Mouse (Mus musculus): ENCODE results near the gene Zfyve9. TPM values are rescaled to one million over a fixed set of nuclear protein-coding genes. Genes with fewer than 3 reads are reported as not detected.
"Not testable (repeated sequence)": the region's sequence is repeated elsewhere in the genome, so short reads cannot be mapped to it uniquely, and the experiment has no call there.

Gene Zfyve9
- polyA plus RNA-seq, 1 experiment from 2014 or later = 5.2 TPM

DNA sequence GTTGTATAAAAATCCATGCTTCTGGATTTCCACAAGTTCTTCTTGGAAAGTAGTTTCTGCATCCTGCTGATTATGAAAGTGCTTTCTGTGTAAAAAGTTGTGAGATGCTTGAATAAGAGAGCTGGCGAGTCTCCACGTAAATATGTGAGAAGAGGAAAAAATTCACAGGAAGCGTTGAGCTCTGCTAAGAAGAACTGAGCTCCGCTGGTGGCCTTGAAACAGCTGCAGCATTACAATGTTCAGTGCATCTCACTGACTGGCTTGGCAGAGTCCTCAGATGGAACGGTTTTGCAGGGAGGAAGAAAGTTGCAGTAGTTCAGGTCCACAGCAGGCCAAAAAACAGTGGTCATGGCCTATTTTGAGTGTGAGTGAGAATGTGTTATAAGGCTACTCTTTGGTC is 72.4 kb downstream of the Zfyve9 start:
- ATAC-seq (ENCODE audit: low FRiP score, low read depth) = no peak

DNA sequence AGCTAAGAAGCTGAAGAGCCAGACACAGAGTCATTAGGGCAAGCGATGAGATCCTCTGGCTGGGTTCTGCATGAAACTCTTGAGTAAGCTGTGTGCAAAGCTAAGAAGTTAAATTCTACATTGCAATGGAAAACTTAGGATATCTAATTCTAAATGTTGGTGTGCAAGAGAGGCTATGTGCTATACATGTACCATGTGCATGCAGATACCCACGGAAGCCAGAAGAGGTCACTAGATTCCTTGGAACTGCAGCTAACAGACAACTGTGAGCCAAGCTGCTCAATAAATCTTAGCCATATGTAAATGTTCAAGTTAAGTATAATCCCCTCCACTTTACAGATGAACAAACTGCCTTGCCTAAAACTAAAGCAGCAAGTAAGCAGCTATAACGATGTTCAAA is 83.7 kb downstream of the Zfyve9 start:
- H3K27me3 ChIP-seq = no peaks in the 10 kb centered on the region
- H3K4me1 ChIP-seq (replicated peaks) = no peaks in the 10 kb centered on the region
- no peak overlapping the region for H3K27ac ChIP-seq (replicated peaks)
- H3K4me2 ChIP-seq = no peak overlapping the region
- no peak overlapping the region for H3K4me3 ChIP-seq
- H3K36me3 ChIP-seq = peaks cover 5% of the 10 kb centered on the region; the same call in 1 of the 2 replicates
- no peak overlapping the region for H3K9ac ChIP-seq
- H3K9me3 ChIP-seq = no peaks in the 10 kb centered on the region
- ATAC-seq (ENCODE audit: low FRiP score, low read depth) = no peak
- 53% methylated on average over 3 of the region's 3 CpGs for whole genome bisulfite sequencing

More for the DNA sequence above, 72.4 kb downstream of the Zfyve9 start:
- no peak overlapping the region for H3K4me2 ChIP-seq
- no peak overlapping the region for H3K9ac ChIP-seq
- H3K4me1 ChIP-seq (replicated peaks) = no peaks in the 10 kb centered on the region
- H3K27me3 ChIP-seq = no peaks in the 10 kb centered on the region
- no peak overlapping the region for H3K27ac ChIP-seq (replicated peaks)
- no peak overlapping the region for H3K4me3 ChIP-seq
- H3K36me3 ChIP-seq = no peaks in the 10 kb centered on the region
- WGBS = 79% methylated on average over 5 of the region's 5 CpGs
- H3K9me3 ChIP-seq = no peaks in the 10 kb centered on the region

DNA sequence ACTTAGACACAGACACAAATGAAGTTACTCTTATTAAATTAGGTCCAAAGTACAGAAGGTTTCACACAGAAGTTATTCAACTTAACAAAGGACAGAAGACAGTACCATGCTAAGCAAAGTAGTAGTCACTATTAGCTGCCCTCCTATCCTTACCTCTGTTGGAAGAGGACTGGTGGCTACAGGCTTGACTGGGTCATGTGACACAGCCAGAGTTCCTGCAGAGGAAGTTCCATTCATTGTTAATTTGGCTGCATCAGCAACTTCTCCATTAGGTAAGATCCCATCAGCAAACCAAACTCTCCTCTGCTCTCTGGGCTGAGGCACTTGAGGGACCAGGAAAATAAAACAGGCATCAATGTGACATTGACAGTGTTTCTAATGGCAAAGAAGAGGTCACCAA is 89.1 kb downstream of the Zfyve9 start:
- H3K9ac ChIP-seq = no peak overlapping the region
- H3K27me3 ChIP-seq = no peaks in the 10 kb centered on the region
- no peak overlapping the region for H3K27ac ChIP-seq (replicated peaks)
- H3K4me2 ChIP-seq = no peak overlapping the region
- H3K9me3 ChIP-seq = no peaks in the 10 kb centered on the region
- peaks cover 15% of the 10 kb centered on the region for H3K36me3 ChIP-seq
- no peak for ATAC-seq (ENCODE audit: low FRiP score, low read depth)
- H3K4me1 ChIP-seq (replicated peaks) = no peaks in the 10 kb centered on the region
- no peak overlapping the region for H3K4me3 ChIP-seq

GRCm38 (mm10) chr4:108690479-108690878 is 90.1 kb downstream of the Zfyve9 start:
- Histone ChIP-seq H3K4me3 (no peak overlapping the region), H3K27me3 (no peaks in the 10 kb centered on the region), H3K9me3 (no peaks in the 10 kb centered on the region), H3K27ac (replicated peaks) (no peak overlapping the region), H3K4me2 (no peak overlapping the region), H3K4me1 (replicated peaks) (no peaks in the 10 kb centered on the region), H3K9ac (no peak overlapping the region), H3K36me3 (peaks cover 15% of the 10 kb centered on the region)
- ATAC-seq (ENCODE audit: low FRiP score, low read depth) = no peak
- 98% methylated on average over 3 of the region's 3 CpGs for WGBS

GRCm38 (mm10) chr4:108687098-108687497 is 93.5 kb downstream of the Zfyve9 start:
- ATAC-seq (ENCODE audit: low FRiP score, low read depth) = not testable (repeated sequence)

GRCm38 (mm10) chr4:108686156-108686555 is 94.4 kb downstream of the Zfyve9 start:
- peaks cover 18% of the 10 kb centered on the region for H3K36me3 ChIP-seq
- no peaks in the 10 kb centered on the region for H3K27me3 ChIP-seq
- H3K9me3 ChIP-seq = no peaks in the 10 kb centered on the region
- no peak overlapping the region for H3K4me3 ChIP-seq
- no peak overlapping the region for H3K4me2 ChIP-seq
- no peak for ATAC-seq (ENCODE audit: low FRiP score, low read depth)
- WGBS = 57% methylated on average over 3 of the region's 3 CpGs
- H3K9ac ChIP-seq = no peak overlapping the region
- H3K27ac ChIP-seq (replicated peaks) = no peak overlapping the region
- no peaks in the 10 kb centered on the region for H3K4me1 ChIP-seq (replicated peaks)

More at GRCm38 (mm10) chr4:108687098-108687497, 93.5 kb downstream of the Zfyve9 start:
- not testable (repeated sequence) for H3K27ac ChIP-seq (replicated peaks); H3K4me2 ChIP-seq; H3K4me1 ChIP-seq (replicated peaks); H3K27me3 ChIP-seq; H3K9me3 ChIP-seq; H3K4me3 ChIP-seq; H3K9ac ChIP-seq
- peaks cover 15% of the 10 kb centered on the region for H3K36me3 ChIP-seq
- 95% methylated on average over 6 of the region's 7 CpGs for WGBS

GRCm38 (mm10) chr4:108664407-108664806 is 116.2 kb downstream of the Zfyve9 start:
- ATAC-seq (ENCODE audit: low FRiP score, low read depth) = no peak
- Histone ChIP-seq H3K27ac (replicated peaks) (no peak overlapping the region), H3K4me3 (no peak overlapping the region), H3K4me1 (replicated peaks) (no peaks in the 10 kb centered on the region), H3K27me3 (no peaks in the 10 kb centered on the region), H3K36me3 (peaks cover 26% of the 10 kb centered on the region), H3K9ac (no peak overlapping the region), H3K9me3 (no peaks in the 10 kb centered on the region), H3K4me2 (no peak overlapping the region)
- 73% methylated on average over 2 of the region's 2 CpGs for whole genome bisulfite sequencing

- H3K27me3 ChIP-seq = no peaks in the 10 kb centered on the region
- no peak overlapping the region for H3K9ac ChIP-seq
- WGBS = 79% methylated on average over 5 of the region's 5 CpGs
- H3K4me3 ChIP-seq = no peak overlapping the region
- H3K4me2 ChIP-seq = no peak overlapping the region
- H3K4me1 ChIP-seq (replicated peaks) = no peaks in the 10 kb centered on the region
- H3K9me3 ChIP-seq = no peaks in the 10 kb centered on the region
- ATAC-seq (ENCODE audit: low FRiP score, low read depth) = no peak
- H3K36me3 ChIP-seq = peaks cover 57% of the 10 kb centered on the region
- no peak overlapping the region for H3K27ac ChIP-seq (replicated peaks)
These were observed 141.8 kb downstream of the Zfyve9 start for GRCm38 (mm10) chr4:108638752-108639151.

- H3K9ac ChIP-seq = no peak overlapping the region
- H3K36me3 ChIP-seq = peaks cover 59% of the 10 kb centered on the region
- H3K4me1 ChIP-seq (replicated peaks) = no peaks in the 10 kb centered on the region
- no peak overlapping the region for H3K27ac ChIP-seq (replicated peaks)
- H3K9me3 ChIP-seq = no peaks in the 10 kb centered on the region
- no peak for ATAC-seq (ENCODE audit: low FRiP score, low read depth)
- no peak overlapping the region for H3K4me2 ChIP-seq
- H3K27me3 ChIP-seq = no peaks in the 10 kb centered on the region
- H3K4me3 ChIP-seq = no peak overlapping the region
- 89% methylated on average over 3 of the region's 3 CpGs for WGBS
These were observed 142.9 kb downstream of the Zfyve9 start for GRCm38 (mm10) chr4:108637721-108638120.

DNA sequence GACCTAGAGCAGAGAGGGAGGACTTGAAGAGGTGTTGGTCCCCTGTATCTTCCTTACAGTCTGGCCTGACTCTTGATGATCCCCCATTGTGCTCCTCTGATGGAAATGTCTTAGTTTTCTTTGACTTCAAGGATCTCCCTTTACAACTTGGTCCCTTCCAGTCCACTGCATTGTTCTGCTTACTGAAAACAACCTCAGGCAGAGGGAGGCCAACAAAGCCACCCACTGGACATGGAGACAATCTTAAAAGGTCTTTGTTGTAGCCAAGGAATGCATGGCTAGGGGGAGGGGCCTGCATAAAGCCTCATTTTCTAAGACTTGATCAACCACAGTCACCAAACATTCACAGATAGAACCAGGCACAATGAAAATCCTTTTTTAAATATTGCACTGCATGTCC is 145.5 kb downstream of the Zfyve9 start:
- no peak overlapping the region for H3K27ac ChIP-seq (replicated peaks)
- no peak overlapping the region for H3K4me3 ChIP-seq
- H3K9me3 ChIP-seq = no peaks in the 10 kb centered on the region
- peaks cover 61% of the 10 kb centered on the region for H3K36me3 ChIP-seq
- H3K27me3 ChIP-seq = no peaks in the 10 kb centered on the region
- H3K4me2 ChIP-seq = no peak overlapping the region
- no peak overlapping the region for H3K9ac ChIP-seq
- H3K4me1 ChIP-seq (replicated peaks) = no peaks in the 10 kb centered on the region
- ATAC-seq (ENCODE audit: low FRiP score, low read depth) = no peak

- no peak overlapping the region for H3K9ac ChIP-seq
- no peaks in the 10 kb centered on the region for H3K4me1 ChIP-seq (replicated peaks)
- peaks cover 65% of the 10 kb centered on the region for H3K36me3 ChIP-seq
- H3K27ac ChIP-seq (replicated peaks) = no peak overlapping the region
- WGBS = 41% methylated on average over 4 of the region's 4 CpGs
- H3K4me3 ChIP-seq = no peak overlapping the region
- ATAC-seq (ENCODE audit: low FRiP score, low read depth) = no peak
- H3K9me3 ChIP-seq = no peaks in the 10 kb centered on the region
- H3K4me2 ChIP-seq = no peak overlapping the region
- no peaks in the 10 kb centered on the region for H3K27me3 ChIP-seq
These were observed 145.9 kb downstream of the Zfyve9 start for GRCm38 (mm10) chr4:108634696-108635095.

GRCm38 (mm10) chr4:108633703-108634102 is 146.9 kb downstream of the Zfyve9 start:
- no peak overlapping the region for H3K4me3 ChIP-seq

DNA sequence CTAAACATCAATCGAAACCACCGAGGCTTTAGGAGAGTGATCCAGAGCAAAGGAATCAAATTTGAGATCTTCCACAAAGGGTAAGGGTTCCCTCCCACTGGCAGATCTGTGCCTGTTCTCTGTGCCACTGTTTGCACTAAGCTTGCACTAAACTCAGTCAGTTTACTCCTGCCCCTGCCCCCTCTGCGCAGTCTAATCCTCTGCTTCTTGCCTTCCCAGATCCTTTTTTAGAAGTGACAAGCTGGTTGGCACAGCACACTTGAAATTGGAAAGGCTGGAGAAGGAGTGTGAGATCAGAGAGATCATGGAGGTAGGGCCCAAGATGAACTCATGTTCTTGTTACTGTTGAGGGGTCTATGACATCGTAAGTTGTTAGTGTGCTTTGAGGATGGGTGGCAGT is 149.0 kb downstream of the Zfyve9 start:
- Histone ChIP-seq H3K9me3 (no peaks in the 10 kb centered on the region), H3K4me2 (no peak overlapping the region), H3K4me1 (replicated peaks) (no peaks in the 10 kb centered on the region), H3K36me3 (peaks cover 76% of the 10 kb centered on the region), H3K27ac (replicated peaks) (no peak overlapping the region), H3K4me3 (no peak overlapping the region), H3K27me3 (no peaks in the 10 kb centered on the region), H3K9ac (no peak overlapping the region)
- no peak for ATAC-seq (ENCODE audit: low FRiP score, low read depth)
- WGBS = 98% methylated on average over 4 of the region's 4 CpGs

More at GRCm38 (mm10) chr4:108633703-108634102, 146.9 kb downstream of the Zfyve9 start:
- no peak overlapping the region for H3K27ac ChIP-seq (replicated peaks)
- no peaks in the 10 kb centered on the region for H3K27me3 ChIP-seq
- H3K36me3 ChIP-seq = peaks cover 68% of the 10 kb centered on the region
- H3K9me3 ChIP-seq = no peaks in the 10 kb centered on the region
- no peaks in the 10 kb centered on the region for H3K4me1 ChIP-seq (replicated peaks)
- H3K9ac ChIP-seq = no peak overlapping the region
- WGBS = 64% methylated on average over 12 of the region's 12 CpGs
- no peak for ATAC-seq (ENCODE audit: low FRiP score, low read depth)
- no peak overlapping the region for H3K4me2 ChIP-seq

Measured in hindbrain, embryonic 15.5 days (tissue).